Mouse (Mus musculus) limb, embryonic 15.5 days (tissue): ENCODE measurements around the gene Grk5. TPM values are rescaled to one million over a fixed set of nuclear protein-coding genes. Genes with fewer than 3 reads are reported as not detected.
"Not testable (repeated sequence)": the region's sequence is repeated elsewhere in the genome, so short reads cannot be mapped to it uniquely, and the experiment has no call there.

ENCODE experiments used
- ATAC-seq: fragments of 200-750 bp; cut with Nextera tagmentation; 2 replicates; pipeline ENCODE4 v1.8.0; 2017; ENCODE audit warnings: low read depth, moderate TSS enrichment; ENCODE audit not compliant: insufficient number of reproducible peaks, low FRiP score, low TSS enrichment
- H3K27ac ChIP-seq: fragments of 300-500 bp; sonication (generic); 2 replicates; pipeline ENCODE4 v1.5.1; 2015; ENCODE audit warnings: moderate library complexity, mild to moderate bottlenecking, inconsistent platforms
- H3K27me3 ChIP-seq: fragments of 300-500 bp; sonication (generic); 2 replicates; pipeline ENCODE4 v1.6.1; 2015; ENCODE audit warnings: inconsistent platforms
- H3K36me3 ChIP-seq: fragments of 300-500 bp; sonication (generic); 2 replicates; pipeline ENCODE4 v1.6.1; 2015; ENCODE audit warnings: inconsistent platforms
- H3K4me1 ChIP-seq: fragments of 300-500 bp; sonication (generic); 2 replicates; pipeline ENCODE4 v1.6.1; 2015; ENCODE audit warnings: inconsistent platforms
- H3K4me2 ChIP-seq: fragments of 300-500 bp; sonication (generic); 2 replicates; pipeline ENCODE4 v1.6.1; 2015; ENCODE audit warnings: mild to moderate bottlenecking, inconsistent platforms
- H3K4me3 ChIP-seq: fragments of 300-500 bp; sonication (generic); 2 replicates; pipeline ENCODE4 v1.5.1; 2015; ENCODE audit warnings: mild to moderate bottlenecking, inconsistent platforms
- H3K9ac ChIP-seq: fragments of 300-500 bp; sonication (generic); 2 replicates; pipeline ENCODE4 v1.6.1; 2015; ENCODE audit warnings: inconsistent platforms
- H3K9me3 ChIP-seq: fragments of 300-500 bp; sonication (generic); 2 replicates; pipeline ENCODE4 v1.6.1; 2016; ENCODE audit warnings: inconsistent platforms
- WGBS: fragments of 180-500 bp; shearing (Covaris S2); methylation state at CpG from one replicate; pipeline ENCODE4 v1.1.7; 2015; 5-methylcytosine and 5-hydroxymethylcytosine counted together
- polyA plus RNA-seq: library from polyadenylated mRNA; unstranded; fragments of >200 nt; fragmentation: Nextera tagmentation; extraction: Ambion mirVana; gene quantifications from 2 replicates; pipeline ENCODE4 v1.2.1, GENCODE M21; 2015

Gene Grk5
- polyA plus RNA-seq, 1 experiment from 2014 or later = 1.6 TPM

GRCm38 (mm10) chr19:60915862-60916261 lies 26.3 kb downstream of the Grk5 start:
- Histone ChIP-seq H3K27me3 (no peaks in the 10 kb centered on the region), H3K9ac (no peak overlapping the region), H3K27ac (no peak overlapping the region), H3K9me3 (no peaks in the 10 kb centered on the region), H3K4me2 (no peak overlapping the region), H3K4me3 (no peak overlapping the region), H3K36me3 (no peaks in the 10 kb centered on the region), H3K4me1 (no peaks in the 10 kb centered on the region)
- 87% methylated on average over 3 of the region's 3 CpGs for WGBS
- no peak for ATAC-seq

- Histone ChIP-seq H3K4me2 (no peak overlapping the region), H3K36me3 (no peaks in the 10 kb centered on the region), H3K27ac (no peak overlapping the region), H3K4me1 (no peaks in the 10 kb centered on the region), H3K27me3 (no peaks in the 10 kb centered on the region), H3K9ac (no peak overlapping the region), H3K9me3 (no peaks in the 10 kb centered on the region), H3K4me3 (no peak overlapping the region)
- ATAC-seq = no peak
- WGBS = 85% methylated on average over 6 of the region's 6 CpGs
Observed at GRCm38 (mm10) chr19:60916869-60917570, 27.5 kb downstream of the Grk5 start.

- H3K4me2 ChIP-seq, ATAC-seq, H3K27ac ChIP-seq, H3K4me1 ChIP-seq, H3K4me3 ChIP-seq, H3K27me3 ChIP-seq, H3K9me3 ChIP-seq, H3K36me3 ChIP-seq, H3K9ac ChIP-seq: not testable (repeated sequence)
Observed at GRCm38 (mm10) chr19:60924534-60924933, 35.0 kb downstream of the Grk5 start.

- H3K27ac ChIP-seq = peak overlapping the region; percentile 5; the same call in 1 of the 2 replicates
- no peaks in the 10 kb centered on the region for H3K27me3 ChIP-seq
- H3K9ac ChIP-seq = no peak overlapping the region
- H3K4me1 ChIP-seq = peaks cover 5% of the 10 kb centered on the region; the same call in 1 of the 2 replicates
- no peaks in the 10 kb centered on the region for H3K9me3 ChIP-seq
- H3K4me3 ChIP-seq = no peak overlapping the region
- ATAC-seq = no peak
- no peak overlapping the region for H3K4me2 ChIP-seq
- no peaks in the 10 kb centered on the region for H3K36me3 ChIP-seq
Observed at GRCm38 (mm10) chr19:60935001-60935400, 45.5 kb downstream of the Grk5 start.

GRCm38 (mm10) chr19:60939954-60940379 lies 50.4 kb downstream of the Grk5 start:
- Histone ChIP-seq H3K27me3 (no peaks in the 10 kb centered on the region), H3K9ac (no peak overlapping the region), H3K9me3 (no peaks in the 10 kb centered on the region), H3K4me2 (no peak overlapping the region), H3K4me1 (peaks cover 6% of the 10 kb centered on the region; the same call in 1 of the 2 replicates), H3K27ac (peak overlapping the region; percentile 48; the same call in 1 of the 2 replicates), H3K4me3 (no peak overlapping the region), H3K36me3 (no peaks in the 10 kb centered on the region)
- 74% methylated on average over 1 of the region's 1 CpGs for WGBS
- no peak for ATAC-seq

GRCm38 (mm10) chr19:60940866-60941265 lies 51.3 kb downstream of the Grk5 start:
- Histone ChIP-seq H3K9ac (no peak overlapping the region), H3K36me3 (no peaks in the 10 kb centered on the region), H3K27ac (no peak overlapping the region), H3K27me3 (no peaks in the 10 kb centered on the region), H3K4me3 (no peak overlapping the region), H3K4me2 (no peak overlapping the region), H3K9me3 (no peaks in the 10 kb centered on the region), H3K4me1 (0 out of 2 replicates have a peak, but pooled peaks cover 2% of the 10 kb centered on the region)
- ATAC-seq = no peak
- 76% methylated on average over 1 of the region's 1 CpGs for WGBS

GRCm38 (mm10) chr19:60945801-60946311 lies 56.3 kb downstream of the Grk5 start:
- Histone ChIP-seq H3K36me3 (no peaks in the 10 kb centered on the region), H3K9me3 (no peaks in the 10 kb centered on the region), H3K27ac (0 out of 2 replicates have a peak overlapping the region, but pooled peaks have one; percentile 1), H3K4me3 (no peak overlapping the region), H3K27me3 (no peaks in the 10 kb centered on the region), H3K4me1 (no peaks in the 10 kb centered on the region), H3K4me2 (no peak overlapping the region), H3K9ac (no peak overlapping the region)
- ATAC-seq = no peak
- 70% methylated on average over 3 of the region's 3 CpGs for WGBS

DNA sequence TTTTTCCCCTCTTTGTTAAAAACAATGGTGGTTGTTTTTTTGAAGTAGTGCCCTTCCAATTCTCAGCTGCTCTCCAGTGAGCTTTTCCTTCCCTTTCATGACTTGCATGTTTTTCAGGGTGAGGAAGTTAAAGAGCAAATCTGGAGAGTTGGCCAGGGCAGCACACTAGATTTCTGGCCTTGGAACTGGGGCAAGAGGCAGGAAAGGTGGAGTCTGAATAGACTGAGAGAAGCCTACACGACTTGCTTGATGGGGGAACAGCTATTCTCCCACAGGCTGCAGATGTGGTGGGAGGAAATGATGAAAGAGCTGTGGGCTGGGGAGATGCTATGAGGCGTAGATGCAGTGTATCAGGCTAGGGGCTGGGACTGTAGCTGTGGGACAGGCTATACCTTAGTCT lies 57.1 kb downstream of the Grk5 start:
- 67% methylated on average over 2 of the region's 2 CpGs for WGBS

GRCm38 (mm10) chr19:60948996-60949395 lies 59.4 kb downstream of the Grk5 start:
- Histone ChIP-seq H3K27ac (no peak overlapping the region), H3K4me2 (no peak overlapping the region), H3K9ac (no peak overlapping the region), H3K4me1 (no peaks in the 10 kb centered on the region), H3K9me3 (no peaks in the 10 kb centered on the region), H3K36me3 (no peaks in the 10 kb centered on the region), H3K27me3 (no peaks in the 10 kb centered on the region), H3K4me3 (no peak overlapping the region)
- ATAC-seq = no peak
- WGBS = 20% methylated on average over 1 of the region's 1 CpGs

More for the DNA sequence above, 57.1 kb downstream of the Grk5 start:
- H3K9ac ChIP-seq = no peak overlapping the region
- H3K4me2 ChIP-seq = no peak overlapping the region
- no peak overlapping the region for H3K4me3 ChIP-seq
- no peaks in the 10 kb centered on the region for H3K4me1 ChIP-seq
- no peaks in the 10 kb centered on the region for H3K9me3 ChIP-seq
- H3K27me3 ChIP-seq = no peaks in the 10 kb centered on the region
- no peak for ATAC-seq
- H3K27ac ChIP-seq = 0 out of 2 replicates have a peak overlapping the region, but pooled peaks have one; percentile 1
- no peaks in the 10 kb centered on the region for H3K36me3 ChIP-seq

DNA sequence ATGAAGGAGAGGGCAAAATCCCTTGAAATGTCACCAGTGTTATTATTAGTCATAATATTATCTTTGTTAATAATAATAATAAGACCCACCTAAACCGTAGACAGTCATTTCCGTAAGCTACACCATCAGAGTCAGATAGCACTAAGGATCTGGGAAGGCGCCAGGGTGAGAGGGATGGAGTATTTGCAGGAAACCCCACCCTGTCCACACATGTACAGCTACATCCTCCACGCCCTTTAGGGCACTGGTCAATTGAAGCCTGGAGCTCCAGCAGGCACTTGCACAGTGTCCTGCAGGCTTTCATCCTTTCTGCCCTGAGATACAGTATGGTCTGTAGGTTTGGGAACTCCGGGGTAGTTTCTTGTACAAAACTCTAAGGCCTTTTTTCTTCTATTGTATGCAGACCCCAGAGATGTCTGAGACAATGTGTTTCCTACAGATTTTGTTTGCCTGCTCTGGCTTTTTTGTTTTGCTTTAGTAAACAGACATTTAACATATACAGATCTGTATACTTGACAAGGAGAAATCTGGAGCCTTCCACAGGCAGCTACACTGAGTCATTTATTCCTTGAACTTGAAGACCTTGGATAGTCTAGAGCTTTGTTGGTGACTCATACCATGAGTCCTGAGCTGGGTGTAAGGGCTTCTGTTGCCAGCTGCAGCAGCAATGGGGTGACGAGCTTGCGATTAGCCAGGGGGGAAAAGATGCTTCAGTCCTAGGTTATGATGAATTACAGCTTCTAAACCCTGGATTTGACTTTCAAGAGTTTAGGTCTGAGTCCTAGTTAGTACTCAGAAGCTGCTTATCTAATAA lies 60.7 kb downstream of the Grk5 start:
- Histone ChIP-seq H3K4me2 (no peak overlapping the region), H3K9me3 (no peaks in the 10 kb centered on the region), H3K4me3 (no peak overlapping the region), H3K36me3 (no peaks in the 10 kb centered on the region), H3K9ac (no peak overlapping the region), H3K27me3 (no peaks in the 10 kb centered on the region), H3K27ac (no peak overlapping the region), H3K4me1 (no peaks in the 10 kb centered on the region)
- 75% methylated on average over 7 of the region's 7 CpGs for WGBS
- ATAC-seq = no peak

GRCm38 (mm10) chr19:60955131-60955530 lies 65.6 kb downstream of the Grk5 start:
- Histone ChIP-seq H3K9me3 (no peaks in the 10 kb centered on the region), H3K4me2 (no peak overlapping the region), H3K36me3 (no peaks in the 10 kb centered on the region), H3K4me3 (no peak overlapping the region), H3K9ac (no peak overlapping the region), H3K27me3 (no peaks in the 10 kb centered on the region), H3K4me1 (no peaks in the 10 kb centered on the region), H3K27ac (no peak overlapping the region)
- WGBS = 81% methylated on average over 2 of the region's 2 CpGs
- ATAC-seq = no peak

GRCm38 (mm10) chr19:60955712-60956111 lies 66.2 kb downstream of the Grk5 start:
- no peaks in the 10 kb centered on the region for H3K27me3 ChIP-seq
- H3K9me3 ChIP-seq = no peaks in the 10 kb centered on the region
- no peak overlapping the region for H3K9ac ChIP-seq
- H3K4me1 ChIP-seq = no peaks in the 10 kb centered on the region
- no peaks in the 10 kb centered on the region for H3K36me3 ChIP-seq
- H3K27ac ChIP-seq = no peak overlapping the region
- 87% methylated on average over 1 of the region's 1 CpGs for WGBS
- no peak overlapping the region for H3K4me3 ChIP-seq
- H3K4me2 ChIP-seq = no peak overlapping the region
- no peak for ATAC-seq
